Mouse (Mus musculus): ENCODE data around the gene Adora3.

The Adora3 gene

DNA sequence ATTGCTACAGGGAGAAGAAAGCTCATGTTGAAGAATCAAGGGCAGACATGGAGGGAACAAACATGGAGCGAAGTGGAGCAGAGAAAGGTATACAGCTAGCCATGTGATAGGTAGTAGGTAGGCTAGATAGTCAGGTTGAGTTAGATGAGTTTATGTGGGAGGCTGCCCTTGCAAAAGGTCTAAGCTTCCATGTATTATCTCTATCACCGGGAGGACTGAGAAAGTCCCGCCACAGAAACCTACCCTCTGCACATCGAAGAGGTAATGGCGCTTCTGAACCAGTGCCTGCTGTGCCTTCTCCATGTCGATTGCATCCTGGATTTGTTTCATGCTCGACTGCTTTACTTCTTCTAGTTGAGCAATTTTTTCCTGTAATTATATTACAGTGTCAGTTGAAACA is 80.7 kb downstream of the Adora3 start:
- no peak for DNase-seq

DNA sequence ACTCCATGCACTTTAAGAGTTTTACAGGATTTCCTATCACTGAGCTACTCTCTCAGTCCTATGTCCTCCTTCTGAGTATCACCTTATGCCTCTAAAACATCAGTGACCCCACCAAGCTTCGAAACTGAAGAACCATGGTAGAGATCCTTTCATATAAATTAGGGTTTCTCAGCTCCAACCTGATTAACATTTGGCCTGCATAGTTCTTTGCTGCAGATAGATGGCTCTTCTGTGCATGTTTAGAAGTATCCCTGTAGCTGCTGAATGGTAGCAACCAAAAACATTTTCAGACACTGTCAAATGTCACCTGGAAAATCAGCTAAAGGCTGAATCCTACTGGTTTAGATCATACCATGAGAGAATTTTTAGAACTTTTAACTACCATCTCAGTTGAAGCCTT is 86.6 kb downstream of the Adora3 start:
- DNase-seq: no peak

DNA sequence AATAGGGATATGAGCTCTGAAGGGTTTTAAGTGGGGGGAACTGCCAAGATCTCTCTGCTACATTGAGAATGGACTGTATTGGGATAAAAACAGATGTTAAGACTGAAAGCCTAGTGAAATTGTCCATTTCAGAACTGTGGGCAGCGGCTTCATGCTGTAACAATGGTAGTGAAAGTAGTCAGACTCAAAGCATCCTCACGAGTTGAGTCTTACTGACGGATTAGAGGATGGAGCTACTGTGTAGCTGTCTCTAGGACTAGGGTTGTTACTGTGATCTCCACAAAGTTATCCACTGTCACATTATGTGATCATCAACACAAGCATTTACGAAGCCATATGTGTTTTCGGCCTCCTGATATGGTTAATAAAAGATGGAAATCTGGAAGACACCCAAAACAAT is 87.5 kb downstream of the Adora3 start:
- DNase-seq: peak; percentile 11
